Mouse (Mus musculus) heart, postnatal 0 days (tissue): ENCODE data around the gene Fhit. TPM values are rescaled to one million over a fixed set of nuclear protein-coding genes. Genes with fewer than 3 reads are reported as not detected.

ENCODE experiments used
- ATAC-seq: fragments of 200-750 bp; cut with Nextera tagmentation; 2 replicates; pipeline ENCODE4 v1.8.0; 2017; ENCODE audit warnings: low read depth, moderate number of reproducible peaks, moderate library complexity; ENCODE audit not compliant: insufficient read depth
- DNase-seq: peaks from one replicate; pipeline ENCODE4 v3.0.0-alpha.2; 2016; ENCODE audit warnings: low spot score
- H3K27ac ChIP-seq: fragments of 300-500 bp; sonication (generic); 2 replicates; pipeline ENCODE4 v1.5.1; 2014; ENCODE audit warnings: low read depth, mild to moderate bottlenecking
- H3K27me3 ChIP-seq: fragments of 300-500 bp; sonication (generic); 2 replicates; pipeline ENCODE4 v1.6.1; 2014; ENCODE audit warnings: low read length, mixed read lengths; ENCODE audit not compliant: control insufficient read depth, insufficient read depth
- H3K36me3 ChIP-seq: fragments of 300-500 bp; sonication (generic); replicated peaks from 2 replicates; pipeline ENCODE4 v1.6.1; 2014; ENCODE audit warnings: low read length, mixed read lengths; ENCODE audit not compliant: control insufficient read depth, insufficient read depth
- H3K4me1 ChIP-seq: fragments of 300-500 bp; sonication (generic); 2 replicates; pipeline ENCODE4 v1.6.1; 2014; ENCODE audit warnings: antibody characterized with exemption; ENCODE audit not compliant: control insufficient read depth, insufficient read depth
- H3K4me2 ChIP-seq: fragments of 300-500 bp; sonication (generic); 2 replicates; pipeline ENCODE4 v1.6.1; 2014; ENCODE audit warnings: low read depth, mild to moderate bottlenecking, low read length, moderate library complexity
- H3K4me3 ChIP-seq: fragments of 300-500 bp; sonication (generic); 2 replicates; pipeline ENCODE4 v1.5.1; 2014; ENCODE audit warnings: low read depth, low read length
- H3K9ac ChIP-seq: fragments of 300-500 bp; sonication (generic); replicated peaks from 2 replicates; pipeline ENCODE4 v1.6.1; 2014; ENCODE audit warnings: low read depth, low read length, mixed read lengths
- H3K9me3 ChIP-seq: fragments of 300-500 bp; sonication (generic); replicated peaks from 2 replicates; pipeline ENCODE4 v1.6.1; 2016; ENCODE audit warnings: low read length; ENCODE audit not compliant: control insufficient read depth
- CTCF ChIP-seq: IDR thresholded peaks from 2 replicates; pipeline ENCODE4 v1.5.1; 2016; ENCODE audit warnings: antibody characterized with exemption, control low read depth, low read depth
- EP300 ChIP-seq: IDR thresholded peaks from 2 replicates; pipeline ENCODE4 v1.6.1; 2016; ENCODE audit warnings: antibody characterized with exemption, low read depth
- WGBS: fragments of 180-500 bp; shearing (Covaris S2); extraction: QIAGEN DNeasy Blood & Tissue Kit; methylation state at CpG from one replicate; pipeline ENCODE4 v1.1.7; 2014; 5-methylcytosine and 5-hydroxymethylcytosine counted together
- polyA plus RNA-seq: library from polyadenylated mRNA; unstranded; fragments of >200 nt; fragmentation: Nextera tagmentation; extraction: Ambion mirVana; gene quantifications from 2 replicates; pipeline ENCODE4 v1.2.1, GENCODE M21; 2015
- total RNA-seq: library from RNA; depleted of rRNA; stranded (reverse); fragments of >200 nt; gene quantifications from 2 replicates; pipeline ENCODE4 v1.2.3, GENCODE M21; 2014; ENCODE audit warnings: low replicate concordance

The Fhit gene
- total and polyA plus RNA-seq, 2 experiments from 2014 or later, result 4.1 to 5.2 TPM

DNA sequence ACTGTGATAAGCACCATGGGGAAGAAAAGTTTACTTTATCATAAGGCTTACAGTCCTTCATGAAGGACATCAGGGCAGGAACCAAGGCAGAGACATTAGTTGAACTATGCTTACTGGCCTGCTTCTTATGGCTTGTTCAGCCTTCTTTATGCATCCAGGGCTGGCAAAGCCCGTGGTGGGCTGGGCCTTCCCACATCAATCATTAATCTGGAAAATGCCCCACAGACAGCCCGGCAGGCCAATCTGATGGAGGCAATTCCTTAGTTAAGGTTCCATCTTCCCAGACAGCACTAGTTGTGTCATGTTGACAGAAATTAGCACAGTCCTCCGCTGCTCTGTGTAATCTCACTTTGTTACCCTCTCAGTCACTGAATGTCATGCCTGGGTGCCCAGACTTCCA lies 4.1 kb downstream of the Fhit start:
- Histone ChIP-seq H3K27me3 (no peaks in the 10 kb centered on the region), H3K27ac (no peak overlapping the region), H3K4me2 (no peak overlapping the region), H3K4me1 (no peaks in the 10 kb centered on the region), H3K4me3 (no peak overlapping the region), H3K9me3 (no peaks in the 10 kb centered on the region), H3K36me3 (no peaks in the 10 kb centered on the region), H3K9ac (no peak overlapping the region)
- no peak for DNase-seq
- ATAC-seq, result no peak
- TF ChIP-seq EP300 (no peak), CTCF (no peak)
- 73% methylated on average over 3 of the region's 3 CpGs for WGBS

DNA sequence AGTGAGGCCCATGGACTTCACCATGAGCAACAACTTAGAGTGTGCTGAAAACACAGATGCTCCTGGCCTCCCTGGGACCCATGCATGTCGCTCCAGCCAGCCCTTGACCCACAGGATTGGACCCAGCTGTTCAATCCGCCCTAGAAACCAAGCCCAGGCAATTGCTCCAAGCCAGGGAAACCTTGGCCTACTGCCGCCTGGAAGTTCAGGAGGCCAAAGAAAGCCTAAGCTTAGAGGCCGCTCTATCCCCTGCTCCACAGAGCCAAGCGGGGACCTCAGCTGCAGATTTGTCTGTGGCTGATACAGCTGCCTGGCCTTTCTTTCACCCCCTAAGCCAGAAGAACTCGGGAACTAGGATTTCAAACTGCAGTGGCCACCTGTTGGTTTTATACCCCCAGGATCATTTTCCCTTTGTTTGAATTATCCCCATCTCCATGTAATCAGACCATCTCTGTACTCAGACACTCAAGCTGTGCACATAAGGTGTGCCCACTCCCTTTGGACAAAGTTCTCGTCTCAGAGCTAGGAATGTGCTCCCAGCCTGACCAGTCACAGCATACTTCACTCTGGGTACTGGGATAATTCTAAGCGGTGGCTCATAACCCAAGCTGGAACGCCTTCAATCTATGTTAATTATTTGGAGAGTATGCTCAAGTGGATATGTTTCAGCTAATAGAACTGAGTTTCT lies 10.1 kb downstream of the Fhit start:
- no peaks in the 10 kb centered on the region for H3K4me1 ChIP-seq
- no peaks in the 10 kb centered on the region for H3K36me3 ChIP-seq
- H3K27me3 ChIP-seq, result no peaks in the 10 kb centered on the region
- H3K4me3 ChIP-seq, result no peak overlapping the region
- TF ChIP-seq CTCF (no peak), EP300 (no peak)
- WGBS, result 72% methylated on average over 9 of the region's 9 CpGs
- no peak for DNase-seq
- no peak overlapping the region for H3K27ac ChIP-seq
- no peak overlapping the region for H3K9ac ChIP-seq
- no peak overlapping the region for H3K4me2 ChIP-seq
- H3K9me3 ChIP-seq, result no peaks in the 10 kb centered on the region
- no peak for ATAC-seq

DNA sequence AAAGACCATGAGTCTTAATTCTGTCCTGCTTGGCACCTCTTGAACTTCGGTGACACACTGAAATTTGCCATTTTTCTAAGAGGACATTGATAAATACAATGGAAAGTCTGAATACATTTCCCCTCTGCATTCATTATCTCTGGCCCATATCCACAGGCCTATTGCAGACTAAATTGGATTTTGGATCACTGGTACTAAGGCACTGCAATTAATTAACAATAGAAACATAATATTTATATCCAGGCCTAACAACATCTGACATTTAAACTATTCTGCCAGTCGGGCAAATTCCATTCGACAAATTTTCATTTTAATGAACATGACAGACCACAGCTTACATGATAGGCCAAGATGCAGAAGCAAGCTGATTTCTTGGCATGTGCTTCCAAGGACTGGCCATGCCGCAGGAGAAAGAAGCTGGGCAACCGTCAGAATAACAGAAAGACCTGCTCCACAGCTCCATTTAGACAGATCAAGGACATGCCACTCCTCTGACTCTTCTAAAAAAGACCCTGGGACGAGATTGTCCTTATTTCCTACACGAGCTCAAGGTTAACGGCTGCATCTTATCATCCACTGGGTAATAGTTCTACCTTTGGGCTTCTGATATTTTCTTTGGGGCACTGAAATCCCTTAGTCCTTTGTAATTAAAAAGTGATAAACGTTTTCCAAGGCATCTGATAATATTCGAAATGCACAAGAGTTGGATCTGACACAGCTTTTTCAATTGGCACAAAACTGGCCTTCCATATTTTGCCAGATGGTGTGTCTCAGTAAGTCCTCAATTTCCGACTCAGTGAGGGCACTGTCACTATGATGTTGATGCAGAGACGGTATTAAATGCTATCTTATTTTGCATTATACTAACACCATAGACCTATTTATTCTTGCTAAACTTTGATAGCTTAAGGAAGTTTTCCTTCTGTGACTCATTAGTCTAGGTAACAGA lies 27.8 kb downstream of the Fhit start:
- 71% methylated on average over 12 of the region's 12 CpGs for WGBS

DNA sequence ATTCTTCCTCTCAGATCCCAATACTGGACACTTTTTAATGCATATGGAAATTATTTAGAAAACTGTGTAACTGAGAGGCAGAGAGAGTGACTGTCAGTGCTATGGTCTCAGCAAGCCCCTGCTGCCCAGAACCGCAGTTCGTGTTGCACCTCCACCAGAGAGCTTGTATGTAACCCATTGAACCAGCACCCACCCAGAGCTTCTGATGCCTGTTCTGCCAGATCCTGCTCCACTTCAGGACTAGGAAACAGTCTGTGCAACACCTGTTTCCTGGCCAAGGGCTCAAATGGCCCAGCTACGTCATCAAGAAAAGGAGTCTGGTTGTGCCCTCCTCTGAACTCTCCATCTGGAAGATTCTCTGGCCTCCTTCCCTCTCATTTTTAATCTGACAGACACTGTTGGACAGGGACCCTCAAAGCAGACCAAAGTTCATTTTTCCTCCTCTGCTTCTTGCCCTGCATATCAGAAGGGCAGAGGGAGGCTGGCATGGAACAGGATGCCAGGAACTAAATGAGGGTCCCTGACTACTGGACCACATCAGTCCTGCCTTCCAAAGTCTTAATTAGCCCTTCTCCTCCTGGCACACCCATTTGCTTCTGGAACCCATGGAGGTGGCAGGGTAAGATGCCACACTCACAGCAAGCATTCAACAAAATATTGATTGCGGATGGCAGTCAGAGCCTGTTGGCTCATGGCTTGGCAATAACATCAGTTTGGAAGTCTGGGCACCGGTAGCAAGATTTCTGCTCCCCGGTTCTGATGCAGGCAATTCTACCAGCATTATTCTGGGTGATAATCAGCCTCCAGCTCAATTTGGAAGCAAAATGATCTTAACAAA lies 29.0 kb downstream of the Fhit start:
- 84% methylated on average over 6 of the region's 6 CpGs for WGBS

More for the DNA sequence above, 27.8 kb downstream of the Fhit start:
- Histone ChIP-seq H3K4me1 (no peaks in the 10 kb centered on the region), H3K27ac (no peak overlapping the region), H3K9me3 (no peaks in the 10 kb centered on the region), H3K4me3 (no peak overlapping the region), H3K36me3 (no peaks in the 10 kb centered on the region), H3K9ac (no peak overlapping the region), H3K4me2 (no peak overlapping the region), H3K27me3 (no peaks in the 10 kb centered on the region)
- DNase-seq, result no peak
- no peak for ATAC-seq
- TF ChIP-seq EP300 (no peak), CTCF (no peak)

DNA sequence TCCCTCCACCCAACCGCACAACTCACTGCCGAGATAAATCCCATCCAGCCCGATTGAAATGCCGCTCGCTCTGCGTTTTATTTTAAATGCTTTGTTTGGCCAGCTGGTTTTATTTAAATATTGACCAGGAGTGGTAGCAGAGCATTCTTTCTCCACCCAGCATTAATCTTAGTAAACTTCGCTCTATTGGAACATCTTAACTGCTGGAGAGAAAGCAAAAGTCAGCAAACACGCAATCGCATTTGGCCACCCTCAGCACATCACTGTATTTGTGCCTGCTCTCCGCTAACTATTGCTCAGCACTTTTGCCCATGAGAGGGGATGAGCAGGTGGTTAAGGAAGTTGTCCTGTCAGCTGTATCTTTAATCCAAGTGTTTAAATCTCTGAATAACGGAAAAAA lies 36.7 kb downstream of the Fhit start:
- no peak overlapping the region for H3K4me3 ChIP-seq
- ATAC-seq (no peak), DNase-seq (no peak)
- no peaks in the 10 kb centered on the region for H3K4me1 ChIP-seq
- H3K27ac ChIP-seq, result no peak overlapping the region
- TF ChIP-seq EP300, result no peak
- no peaks in the 10 kb centered on the region for H3K27me3 ChIP-seq
- H3K9ac ChIP-seq, result no peak overlapping the region
- 84% methylated on average over 11 of the region's 11 CpGs for WGBS
- H3K4me2 ChIP-seq, result no peak overlapping the region
- no peaks in the 10 kb centered on the region for H3K9me3 ChIP-seq
- H3K36me3 ChIP-seq, result no peaks in the 10 kb centered on the region

More for the DNA sequence above, 29.0 kb downstream of the Fhit start:
- no peak overlapping the region for H3K4me2 ChIP-seq
- no peak for DNase-seq
- H3K4me3 ChIP-seq, result no peak overlapping the region
- no peaks in the 10 kb centered on the region for H3K36me3 ChIP-seq
- no peaks in the 10 kb centered on the region for H3K27me3 ChIP-seq
- H3K27ac ChIP-seq, result no peak overlapping the region
- TF ChIP-seq EP300, result no peak
- no peak for TF ChIP-seq CTCF
- ATAC-seq, result no peak
- H3K4me1 ChIP-seq, result no peaks in the 10 kb centered on the region
- H3K9me3 ChIP-seq, result no peaks in the 10 kb centered on the region
- no peak overlapping the region for H3K9ac ChIP-seq
